Mouse (Mus musculus) cerebellum, adult 2 months (tissue): ENCODE data around the gene Fhad1. TPM values are rescaled to one million over a fixed set of nuclear protein-coding genes. Genes with fewer than 3 reads are reported as not detected.

ENCODE experiments used
- DNase-seq, 2 experiments: peaks; one replicate each; pipeline ENCODE4 v3.0.0; 2021
- H3K27ac ChIP-seq: fragments of 200-500 bp; 2 replicates; pipeline ENCODE4 v1.5.1; 2012; ENCODE audit warnings: low read length, control low read depth, inconsistent platforms; ENCODE audit not compliant: insufficient read depth
- H3K27me3 ChIP-seq: fragments of 200-500 bp; 2 replicates; pipeline ENCODE4 v1.6.1; 2012; ENCODE audit warnings: inconsistent platforms, mild to moderate bottlenecking, low read length, moderate library complexity; ENCODE audit not compliant: control insufficient read depth, insufficient read depth
- H3K4me1 ChIP-seq: fragments of 200-500 bp; 2 replicates; pipeline ENCODE4 v1.6.1; 2011; ENCODE audit warnings: low read length; ENCODE audit not compliant: control insufficient read depth, insufficient read depth
- H3K4me3 ChIP-seq: fragments of 200-500 bp; replicated peaks from 2 replicates; pipeline ENCODE3; 2011; ENCODE audit warnings: mild to moderate bottlenecking, low read depth, low read length, control low read depth; ENCODE audit not compliant: insufficient read depth
- CTCF ChIP-seq: fragments of 200-500 bp; IDR thresholded peaks from 2 replicates; pipeline ENCODE4 v1.5.1; 2011; ENCODE audit warnings: low read depth, mild to moderate bottlenecking, control low read depth, low read length, moderate library complexity, borderline replicate concordance; ENCODE audit not compliant: insufficient read depth
- POLR2A ChIP-seq: fragments of 200-500 bp; IDR thresholded peaks from 2 replicates; pipeline ENCODE4 v1.6.1; 2011; ENCODE audit warnings: low read length, control low read depth, borderline replicate concordance; ENCODE audit not compliant: insufficient read depth
- WGBS: fragments of 180-500 bp; shearing (Covaris S2); methylation state at CpG from one replicate; pipeline ENCODE4 v1.1.7; 2018; 5-methylcytosine and 5-hydroxymethylcytosine counted together
- polyA plus RNA-seq: library from polyadenylated mRNA; depleted of rRNA; stranded (reverse); fragments of >200 nt; gene quantifications from 2 replicates; pipeline ENCODE4 v1.2.3, GENCODE M21; 2012; rRNA removed

The Fhad1 gene
- polyA plus RNA-seq, 1 experiment, result 2.1 TPM

DNA sequence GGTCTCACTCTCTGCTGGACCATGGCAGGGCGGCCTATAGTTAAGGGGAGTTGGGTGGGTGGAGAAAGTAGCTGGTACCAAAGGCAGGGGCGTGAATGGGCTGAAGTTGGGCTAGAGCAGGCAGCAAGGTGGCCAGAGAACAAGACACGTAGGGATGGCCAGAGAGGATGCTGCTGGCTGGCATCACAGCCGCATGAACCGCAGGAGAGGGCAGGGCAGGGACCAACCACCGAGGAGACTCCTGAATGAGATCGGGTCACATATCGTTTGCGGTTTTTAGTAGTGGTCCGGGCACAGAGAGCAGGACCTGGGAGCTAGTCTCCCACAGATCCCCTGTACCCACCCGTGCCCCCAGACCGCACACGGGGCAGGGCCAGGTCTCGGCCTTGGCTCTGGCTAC, 155.5 kb downstream of the Fhad1 start:
- H3K4me1 ChIP-seq, result peaks cover 8% of the 10 kb centered on the region
- DNase-seq, result no peak
- H3K27ac ChIP-seq, result no peak overlapping the region
- no peak for TF ChIP-seq POLR2A
- no peak for TF ChIP-seq CTCF
- 93% methylated on average over 14 of the region's 14 CpGs for WGBS
- no peaks in the 10 kb centered on the region for H3K27me3 ChIP-seq
- no peak overlapping the region for H3K4me3 ChIP-seq

GRCm38 (mm10) chr4:141858501-141858900, 156.4 kb downstream of the Fhad1 start:
- H3K4me1 ChIP-seq, result peaks cover 8% of the 10 kb centered on the region
- no peak overlapping the region for H3K27ac ChIP-seq
- TF ChIP-seq POLR2A, result no peak
- no peak for TF ChIP-seq CTCF
- H3K4me3 ChIP-seq, result no peak overlapping the region
- no peaks in the 10 kb centered on the region for H3K27me3 ChIP-seq
- 53% methylated on average over 20 of the region's 20 CpGs for WGBS
- no peak for DNase-seq

DNA sequence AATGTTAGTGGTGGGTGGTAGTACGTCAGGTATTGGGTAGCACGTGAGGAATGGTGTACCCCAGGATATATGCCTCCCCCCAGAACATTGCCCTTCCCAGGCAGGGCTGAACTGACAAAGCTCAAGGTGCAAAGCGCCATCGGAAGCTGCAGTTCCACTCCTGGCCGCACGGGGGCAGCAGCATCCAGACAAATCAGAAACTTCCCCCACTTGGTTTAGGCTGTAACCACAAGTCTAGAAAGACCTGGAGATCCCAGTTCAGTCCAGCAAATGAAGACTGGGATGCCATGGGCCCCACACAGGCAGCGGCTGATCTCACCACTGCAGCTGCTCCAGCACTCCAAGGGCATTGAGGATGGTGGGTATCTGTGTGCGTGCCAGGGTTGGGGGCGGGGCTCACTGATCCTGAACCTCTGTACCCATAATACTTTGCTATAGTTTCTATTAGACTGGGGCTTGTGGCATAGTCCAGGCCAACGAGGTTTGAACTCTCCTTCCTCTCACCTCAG, 157.4 kb downstream of the Fhad1 start:
- Histone ChIP-seq H3K4me3 (no peak overlapping the region), H3K4me1 (peaks cover 8% of the 10 kb centered on the region), H3K27me3 (no peaks in the 10 kb centered on the region), H3K27ac (no peak overlapping the region)
- peak; percentile 72 to 84 for DNase-seq
- TF ChIP-seq CTCF, result peak; percentile 98
- TF ChIP-seq POLR2A, result no peak
- WGBS, result 12% methylated on average over 10 of the region's 10 CpGs

- 45% methylated on average over 9 of the region's 9 CpGs for WGBS
- H3K27me3 ChIP-seq, result no peaks in the 10 kb centered on the region
- peak; percentile 51 to 58 for DNase-seq
- peak; percentile 77 for TF ChIP-seq CTCF
- no peak for TF ChIP-seq POLR2A
- H3K4me1 ChIP-seq, result 0 out of 2 replicates have a peak, but pooled peaks cover 3% of the 10 kb centered on the region
- H3K27ac ChIP-seq, result no peak overlapping the region
- H3K4me3 ChIP-seq, result no peak overlapping the region
Measured at GRCm38 (mm10) chr4:141853437-141853836, 161.4 kb downstream of the Fhad1 start.

DNA sequence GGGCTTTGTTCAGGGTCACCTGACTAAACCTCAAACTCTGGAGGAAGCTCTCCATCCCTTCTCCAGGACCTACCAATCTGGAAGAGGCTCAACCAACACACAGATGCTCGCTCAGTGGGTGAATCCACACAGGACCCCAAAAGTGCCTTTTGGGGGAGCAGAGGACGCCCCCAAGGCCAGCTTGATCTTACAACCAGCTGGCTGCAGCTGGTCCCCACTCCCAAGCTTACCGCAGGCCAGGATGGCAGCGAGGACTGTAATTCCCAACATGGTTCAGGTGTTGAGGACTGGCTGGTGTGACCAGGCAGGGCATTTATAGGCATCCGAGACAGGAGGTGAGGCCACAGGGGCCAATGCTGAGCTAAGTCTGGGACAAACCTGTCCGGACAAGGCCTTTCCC, 168.9 kb downstream of the Fhad1 start, which contains the start of gene Ctrc:
Gene Ctrc, minus strand, starts transcription at position 361 of the 400 bp plus-strand sequence.
- WGBS, result 84% methylated on average over 6 of the region's 6 CpGs
- no peak for TF ChIP-seq CTCF
- no peak for TF ChIP-seq POLR2A
- no peak for DNase-seq
- no peaks in the 10 kb centered on the region for H3K27me3 ChIP-seq
- no peaks in the 10 kb centered on the region for H3K4me1 ChIP-seq
- no peak within 1 kb of the TSS for H3K27ac ChIP-seq
- H3K4me3 ChIP-seq, result no peak within 1 kb of the TSS

Other genes with a start within 250 kb of the Fhad1 start
- 27.3 and 28.1 TPM in 2 replicates for gene Dnajc16, start 224.2 kb downstream of the Fhad1 start, polyA plus RNA-seq
- 20.0 and 21.8 TPM in 2 replicates for gene Casp9, start 221.5 kb downstream of the Fhad1 start, polyA plus RNA-seq
- gene Cela2a, start 188.9 kb downstream of the Fhad1 start, polyA plus RNA-seq, result 0.13 and 0.16 TPM in 2 replicates
- not detected in 2 replicates for gene Ctrc, start 168.7 kb downstream of the Fhad1 start, polyA plus RNA-seq
- 141 and 152 TPM in 2 replicates for gene Efhd2, start 140.2 kb downstream of the Fhad1 start, polyA plus RNA-seq
- gene Tmem51, start 69.2 kb upstream of the Fhad1 start, polyA plus RNA-seq, result 26.2 and 26.3 TPM in 2 replicates
- 73.3 and 75.7 TPM in 2 replicates for gene Kazn, start 224.3 kb upstream of the Fhad1 start, polyA plus RNA-seq